Mouse (Mus musculus) midbrain, embryonic 16.5 days (tissue): Measurements from ENCODE around the gene Castor2. TPM values are rescaled to one million over a fixed set of nuclear protein-coding genes. Genes with fewer than 3 reads are reported as not detected.
A peak's percentile ranks its signal among the peaks of the same experiment; 100 is the strongest.

Source experiments
- ATAC-seq: fragments of 200-750 bp; cut with Nextera tagmentation; 2 replicates; pipeline ENCODE4 v1.8.0; 2017; ENCODE audit warnings: moderate TSS enrichment
- H3K27ac ChIP-seq: fragments of 300-500 bp; sonication (generic); 2 replicates; pipeline ENCODE4 v1.5.1; 2014; ENCODE audit warnings: mild to moderate bottlenecking, low read length, mixed read lengths
- H3K27me3 ChIP-seq: fragments of 300-500 bp; sonication (generic); 2 replicates; pipeline ENCODE4 v1.6.1; 2014; ENCODE audit warnings: low read depth, low read length, mixed read lengths; ENCODE audit not compliant: control insufficient read depth, insufficient read depth
- H3K36me3 ChIP-seq: fragments of 300-500 bp; sonication (generic); 2 replicates; pipeline ENCODE4 v1.6.1; 2014; ENCODE audit warnings: mild to moderate bottlenecking, low read length, moderate library complexity, mixed read lengths; ENCODE audit not compliant: control insufficient read depth, insufficient read depth
- H3K4me1 ChIP-seq: fragments of 300-500 bp; sonication (generic); 2 replicates; pipeline ENCODE4 v1.6.1; 2014; ENCODE audit warnings: mild to moderate bottlenecking, low read length, mixed read lengths; ENCODE audit not compliant: control insufficient read depth, insufficient read depth
- H3K4me2 ChIP-seq: fragments of 300-500 bp; sonication (generic); 2 replicates; pipeline ENCODE4 v1.6.1; 2014; ENCODE audit warnings: mild to moderate bottlenecking, low read length, mixed read lengths
- H3K4me3 ChIP-seq: fragments of 300-500 bp; sonication (generic); 2 replicates; pipeline ENCODE4 v1.5.1; 2014; ENCODE audit warnings: low read depth, mild to moderate bottlenecking, low read length, moderate library complexity, mixed read lengths
- H3K9ac ChIP-seq: fragments of 300-500 bp; sonication (generic); 2 replicates; pipeline ENCODE4 v1.6.1; 2014; ENCODE audit warnings: low read depth, low read length, mixed read lengths
- H3K9me3 ChIP-seq: fragments of 300-500 bp; sonication (generic); replicated peaks from 2 replicates; pipeline ENCODE4 v1.6.1; 2014; ENCODE audit warnings: mild to moderate bottlenecking, low read length, mixed read lengths; ENCODE audit not compliant: control insufficient read depth, poor library complexity, severe bottlenecking
- WGBS: fragments of 180-500 bp; shearing (Covaris S2); extraction: QIAGEN DNeasy Blood & Tissue Kit; methylation state at CpG from one replicate; pipeline ENCODE4 v1.1.7; 2014; 5-methylcytosine and 5-hydroxymethylcytosine counted together
- polyA plus RNA-seq: library from polyadenylated mRNA; unstranded; fragments of >200 nt; fragmentation: Nextera tagmentation; extraction: Ambion mirVana; gene quantifications from 2 replicates; pipeline ENCODE4 v1.2.1, GENCODE M21; 2015

Gene Castor2
- polyA plus RNA-seq: 29.4 and 34.8 TPM in 2 replicates

- peak within 1 kb of the TSS; percentile 89 for H3K4me3 ChIP-seq
- peak within 1 kb of the TSS; percentile 91 for H3K27ac ChIP-seq
- WGBS: 0% methylated on average over 51 of the region's 58 CpGs
Observed at GRCm38 (mm10) chr5:134099496-134100211, at the start of gene Castor2. Castor2 (plus strand) TSS chr5:134099711.

GRCm38 (mm10) chr5:134050711-134051110 is 48.8 kb upstream of the Castor2 start:
- WGBS: 17% methylated on average over 10 of the region's 10 CpGs
- H3K9ac ChIP-seq: no peak overlapping the region
- H3K27ac ChIP-seq: no peak overlapping the region
- no peaks in the 10 kb centered on the region; the same call in 1 of the 2 replicates for H3K27me3 ChIP-seq
- no peak overlapping the region for H3K4me2 ChIP-seq
- ATAC-seq: no peak
- no peaks in the 10 kb centered on the region for H3K9me3 ChIP-seq
- no peaks in the 10 kb centered on the region; the same call in 1 of the 2 replicates for H3K4me1 ChIP-seq
- no peaks in the 10 kb centered on the region for H3K36me3 ChIP-seq
- H3K4me3 ChIP-seq: no peak overlapping the region

More at GRCm38 (mm10) chr5:134099496-134100211, at the start of gene Castor2:
- Histone ChIP-seq H3K27me3 (no peaks in the 10 kb centered on the region), H3K4me1 (peaks cover 27% of the 10 kb centered on the region), H3K9ac (peak within 1 kb of the TSS; percentile 90), H3K9me3 (no peaks in the 10 kb centered on the region), H3K36me3 (no peaks in the 10 kb centered on the region), H3K4me2 (peak within 1 kb of the TSS; percentile 76)
- ATAC-seq: peak; percentile 93

GRCm38 (mm10) chr5:134052614-134053013 is 46.9 kb upstream of the Castor2 start:
- H3K9me3 ChIP-seq: no peaks in the 10 kb centered on the region
- H3K36me3 ChIP-seq: no peaks in the 10 kb centered on the region
- no peaks in the 10 kb centered on the region; the same call in 1 of the 2 replicates for H3K4me1 ChIP-seq
- no peak for ATAC-seq
- no peak overlapping the region for H3K9ac ChIP-seq
- H3K27me3 ChIP-seq: no peaks in the 10 kb centered on the region; the same call in 1 of the 2 replicates
- no peak overlapping the region for H3K4me2 ChIP-seq
- no peak overlapping the region for H3K27ac ChIP-seq
- no peak overlapping the region for H3K4me3 ChIP-seq
- WGBS: 84% methylated on average over 4 of the region's 4 CpGs

- Histone ChIP-seq H3K27me3 (peaks cover 2% of the 10 kb centered on the region), H3K27ac (no peak overlapping the region), H3K9me3 (no peaks in the 10 kb centered on the region), H3K4me2 (no peak overlapping the region), H3K4me3 (no peak overlapping the region), H3K4me1 (no peaks in the 10 kb centered on the region; the same call in 1 of the 2 replicates), H3K36me3 (no peaks in the 10 kb centered on the region), H3K9ac (no peak overlapping the region)
- 76% methylated on average over 4 of the region's 4 CpGs for WGBS
- no peak for ATAC-seq
Observed at GRCm38 (mm10) chr5:134054496-134054895, 45.0 kb upstream of the Castor2 start.

- Histone ChIP-seq H3K9me3 (no peaks in the 10 kb centered on the region), H3K27ac (no peak overlapping the region), H3K36me3 (no peaks in the 10 kb centered on the region), H3K4me1 (no peaks in the 10 kb centered on the region), H3K4me3 (no peak overlapping the region), H3K4me2 (no peak overlapping the region), H3K9ac (no peak overlapping the region), H3K27me3 (peaks cover 12% of the 10 kb centered on the region)
- 72% methylated on average over 13 of the region's 13 CpGs for WGBS
- ATAC-seq: no peak
Observed at GRCm38 (mm10) chr5:134058793-134059352, 40.6 kb upstream of the Castor2 start.

- peak; percentile 76 for ATAC-seq
- no peak overlapping the region for H3K4me2 ChIP-seq
Observed at GRCm38 (mm10) chr5:134063362-134064064, 36.0 kb upstream of the Castor2 start.

GRCm38 (mm10) chr5:134066261-134066660 is 33.2 kb upstream of the Castor2 start:
- H3K27me3 ChIP-seq: peaks cover 14% of the 10 kb centered on the region; the same call in 1 of the 2 replicates
- no peak overlapping the region for H3K4me3 ChIP-seq
- no peak for ATAC-seq
- no peaks in the 10 kb centered on the region for H3K9me3 ChIP-seq
- H3K27ac ChIP-seq: no peak overlapping the region
- 42% methylated on average over 3 of the region's 3 CpGs for WGBS
- H3K9ac ChIP-seq: no peak overlapping the region
- no peaks in the 10 kb centered on the region for H3K36me3 ChIP-seq
- no peaks in the 10 kb centered on the region for H3K4me1 ChIP-seq
- no peak overlapping the region for H3K4me2 ChIP-seq

More at GRCm38 (mm10) chr5:134063362-134064064, 36.0 kb upstream of the Castor2 start:
- H3K9me3 ChIP-seq: no peaks in the 10 kb centered on the region
- no peak overlapping the region for H3K27ac ChIP-seq
- H3K36me3 ChIP-seq: no peaks in the 10 kb centered on the region
- H3K4me1 ChIP-seq: no peaks in the 10 kb centered on the region
- H3K9ac ChIP-seq: no peak overlapping the region
- no peak overlapping the region for H3K4me3 ChIP-seq
- WGBS: 53% methylated on average over 15 of the region's 15 CpGs
- peaks cover 14% of the 10 kb centered on the region; the same call in 1 of the 2 replicates for H3K27me3 ChIP-seq

- Histone ChIP-seq H3K4me1 (no peaks in the 10 kb centered on the region), H3K9me3 (no peaks in the 10 kb centered on the region), H3K4me3 (no peak overlapping the region), H3K27me3 (0 out of 2 replicates have a peak, but pooled peaks cover 4% of the 10 kb centered on the region), H3K36me3 (no peaks in the 10 kb centered on the region), H3K9ac (no peak overlapping the region), H3K27ac (no peak overlapping the region), H3K4me2 (no peak overlapping the region)
- ATAC-seq: no peak
- 26% methylated on average over 1 of the region's 1 CpGs for WGBS
Observed at GRCm38 (mm10) chr5:134067924-134068323, 31.6 kb upstream of the Castor2 start.
